Mouse (Mus musculus) NIH3T3 (cell line): ENCODE data around the gene Gm12888.
"Not testable (repeated sequence)": the region's sequence is repeated elsewhere in the genome, so short reads cannot be mapped to it uniquely, and the experiment has no call there.

Experiments used
- DNase-seq: peaks from one replicate; pipeline ENCODE4 v3.0.0-alpha.2; 2012; ENCODE audit warnings: low read depth

The Gm12888 gene

GRCm38 (mm10) chr4:121324817-121325216 is at the start of gene Gm12888:
TSS of gene Gm12888 (minus strand) at chr4:121324917.
- DNase-seq, result not testable (repeated sequence)
